Mouse (Mus musculus) cerebellum, adult 18-20 months (tissue): ENCODE data around the gene Carm1.
"Not testable (repeated sequence)": the region's sequence is repeated elsewhere in the genome, so short reads cannot be mapped to it uniquely, and the experiment has no call there.

Source experiments
- DNase-seq, 2 experiments: peaks; one replicate each; pipeline ENCODE4 v3.0.0; 2021

Carm1 gene

GRCm38 (mm10) chr9:21539981-21540753, 6.5 kb upstream of the Carm1 start:
- no peak for DNase-seq

GRCm38 (mm10) chr9:21542001-21542400, 4.7 kb upstream of the Carm1 start:
- DNase-seq = not testable (repeated sequence)

- peak in 1 of 2 experiments; percentile 21 for DNase-seq
Measured at GRCm38 (mm10) chr9:21545351-21545915, 1.3 kb upstream of the Carm1 start.

- DNase-seq = peak; percentile 99
Measured at GRCm38 (mm10) chr9:21545916-21546788, 542 bp upstream of the Carm1 start.

GRCm38 (mm10) chr9:21547075-21547941, 614 bp downstream of the Carm1 start:
- peak; percentile 56 to 58 for DNase-seq

GRCm38 (mm10) chr9:21551049-21551448, 4.4 kb downstream of the Carm1 start:
- DNase-seq = peak in 1 of 2 experiments; percentile 25

- DNase-seq = no peak
Measured at GRCm38 (mm10) chr9:21553607-21554273, 7.0 kb downstream of the Carm1 start.

- DNase-seq = no peak
Measured at GRCm38 (mm10) chr9:21555198-21555742, 8.6 kb downstream of the Carm1 start.

- no peak for DNase-seq
Measured at GRCm38 (mm10) chr9:21556996-21557395, 10.3 kb downstream of the Carm1 start.

GRCm38 (mm10) chr9:21557556-21557955, 10.9 kb downstream of the Carm1 start:
- DNase-seq = no peak

GRCm38 (mm10) chr9:21558366-21558765, 11.7 kb downstream of the Carm1 start:
- no peak for DNase-seq

- DNase-seq = no peak
Measured at GRCm38 (mm10) chr9:21559151-21559550, 12.5 kb downstream of the Carm1 start.

- DNase-seq = no peak
Measured at GRCm38 (mm10) chr9:21564420-21564819, 17.7 kb downstream of the Carm1 start.

- no peak for DNase-seq
Measured at GRCm38 (mm10) chr9:21565004-21565586, 18.4 kb downstream of the Carm1 start.

GRCm38 (mm10) chr9:21566538-21566937, 19.8 kb downstream of the Carm1 start:
- DNase-seq = no peak

GRCm38 (mm10) chr9:21567051-21567450, 20.4 kb downstream of the Carm1 start:
- DNase-seq = peak in 1 of 2 experiments; percentile 24

- no peak for DNase-seq
Measured at GRCm38 (mm10) chr9:21568657-21569255, 22.1 kb downstream of the Carm1 start.

GRCm38 (mm10) chr9:21574012-21574801, 27.5 kb downstream of the Carm1 start:
- peak in 1 of 2 experiments; percentile 19 for DNase-seq

GRCm38 (mm10) chr9:21575253-21575652, 28.6 kb downstream of the Carm1 start:
- no peak for DNase-seq

GRCm38 (mm10) chr9:21576286-21576685, 29.6 kb downstream of the Carm1 start:
- no peak for DNase-seq
